Mouse (Mus musculus): ENCODE data around the gene Acaa1a.

DNA sequence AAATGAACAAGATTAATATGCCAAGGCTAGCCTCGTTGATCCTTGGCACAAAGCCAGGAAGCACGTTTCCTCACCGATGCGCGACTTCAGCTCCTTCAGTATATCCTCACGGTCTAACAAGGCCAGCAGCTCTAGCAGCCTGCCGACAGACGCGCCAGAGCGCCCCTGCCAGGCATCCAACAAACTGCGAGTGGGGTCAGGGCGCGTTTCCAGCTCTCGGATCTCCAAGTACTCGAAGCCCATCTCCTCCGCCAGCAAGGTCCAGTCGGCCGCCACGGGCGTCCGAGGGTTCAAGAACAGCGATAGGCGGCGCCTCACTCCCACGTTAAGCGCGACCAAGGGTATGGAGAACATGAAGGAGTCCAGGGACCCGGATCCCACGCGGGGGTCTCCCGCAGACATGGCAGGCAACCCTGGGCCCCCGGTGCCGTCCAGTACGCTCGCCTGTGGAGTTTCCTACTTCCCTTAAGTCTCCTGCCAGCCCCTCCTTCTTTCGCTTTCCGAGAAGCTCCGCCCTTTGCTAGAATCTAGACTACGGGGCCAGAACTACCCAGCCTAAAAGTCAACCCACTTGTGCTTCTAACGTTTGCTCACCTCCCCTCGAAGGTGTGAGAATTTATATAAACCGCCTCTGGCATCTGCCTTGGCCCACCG is at the start of gene Acaa1a:
- 0 out of 2 replicates have a peak, but pooled peaks have one; percentile 42 for TF ChIP-seq POLR2A (IDR thresholded peaks at IDR 0.05; ENCODE audit: control insufficient read depth, extremely low read depth, insufficient read depth, low read length, poor library complexity)
- TF ChIP-seq CTCF (IDR thresholded peaks at IDR 0.05; ENCODE audit: borderline replicate concordance, control insufficient read depth, extremely low read depth, insufficient read depth, low read length, poor library complexity) = peak; percentile 37; the same call in 1 of the 2 replicates

Data from thymus, adult 2 months (tissue).